Mouse (Mus musculus): ENCODE measurements around the gene Pkd1l3. TPM values are rescaled to one million over a fixed set of nuclear protein-coding genes. Genes with fewer than 3 reads are reported as not detected.

The Pkd1l3 gene
- polyA plus RNA-seq, 1 experiment from 2014 or later, result 3.4 TPM

Other genes starting within 250 kb of the Pkd1l3 start
- gene Pmfbp1, start 120.5 kb upstream of the Pkd1l3 start, polyA plus RNA-seq (2014; fragmentation: Nextera tagmentation; extraction: Ambion mirVana), result not detected in 2 replicates
- 25.1 and 29.0 TPM in 2 replicates for gene Dhx38, start 48.7 kb upstream of the Pkd1l3 start, polyA plus RNA-seq (2014; fragmentation: Nextera tagmentation; extraction: Ambion mirVana)
- 21.4 and 23.6 TPM in 2 replicates for gene Txnl4b, start 48.6 kb upstream of the Pkd1l3 start, polyA plus RNA-seq (2014; fragmentation: Nextera tagmentation; extraction: Ambion mirVana)
- 11.5 and 11.7 TPM in 2 replicates for gene Hp, start 35.3 kb upstream of the Pkd1l3 start, polyA plus RNA-seq (2014; fragmentation: Nextera tagmentation; extraction: Ambion mirVana)
- gene Dhodh, start 5.8 kb upstream of the Pkd1l3 start, polyA plus RNA-seq (2014; fragmentation: Nextera tagmentation; extraction: Ambion mirVana), result 58.3 and 64.8 TPM in 2 replicates
- 76.4 and 85.5 TPM in 2 replicates for gene Ist1, start 78.7 kb downstream of the Pkd1l3 start, polyA plus RNA-seq (2014; fragmentation: Nextera tagmentation; extraction: Ambion mirVana)
- 10.6 and 11.7 TPM in 2 replicates for gene Zfp821, start 91.0 kb downstream of the Pkd1l3 start, polyA plus RNA-seq (2014; fragmentation: Nextera tagmentation; extraction: Ambion mirVana)
- gene Atxn1l, start 123.2 kb downstream of the Pkd1l3 start, polyA plus RNA-seq (2014; fragmentation: Nextera tagmentation; extraction: Ambion mirVana), result 5.6 and 7.5 TPM in 2 replicates
- gene Ap1g1, start 164.0 kb downstream of the Pkd1l3 start, polyA plus RNA-seq (2014; fragmentation: Nextera tagmentation; extraction: Ambion mirVana), result 32.7 and 36.5 TPM in 2 replicates